9 mouse cellular contexts compared by ENCODE assay signal in genomic region chr1:162276011-162276410, GRCm38 (mm10).
DNase-seq lines count a peak whose midpoint lies in the region; ATAC-seq lines count a peak whose summit lies in the region.
"Had no signal": no experiment of that assay in that cellular context is flagged by ENCODE, and none has a peak within 500 bp of the region (broad histone marks: within the 10 kb centered on the region; RNA-seq: fewer than 3 reads in every experiment).

No protein-coding gene starts in this region.

- no peaks in the 10 kb centered on the region for H3K9me3 ChIP-seq in midbrain, embryonic 14.5 days (ENCODE audit: control insufficient read depth, low read length)
- no peaks in the 10 kb centered on the region for H3K9me3 ChIP-seq in midbrain, embryonic 13.5 days
- no peaks in the 10 kb centered on the region for H3K9me3 ChIP-seq in embryonic facial prominence, embryonic 11.5 days (replicated peaks; ENCODE audit: control insufficient read depth, low read length)
- H3K9me3 ChIP-seq in lung, embryonic 16.5 days (ENCODE audit: control insufficient read depth, low read length) = no peaks in the 10 kb centered on the region
- H3K9me3 ChIP-seq in hindbrain, embryonic 10.5 days = no peaks in the 10 kb centered on the region
- H3K9me3 ChIP-seq: hindbrain, embryonic 15.5 days had no signal

- no peak for ATAC-seq in midbrain, embryonic 14.5 days (ENCODE audit: low FRiP score, low TSS enrichment)
- no peak for ATAC-seq in midbrain, embryonic 13.5 days
- ATAC-seq in embryonic facial prominence, embryonic 11.5 days (replicated peaks; ENCODE audit: insufficient number of reproducible peaks, low FRiP score, low TSS enrichment, low read depth) = no peak
- ATAC-seq in lung, embryonic 16.5 days (ENCODE audit: low read depth) = peak; percentile 73

- no peaks in the 10 kb centered on the region for H3K27me3 ChIP-seq in midbrain, embryonic 14.5 days (ENCODE audit: control insufficient read depth, insufficient read depth, low read length)
- no peaks in the 10 kb centered on the region for H3K27me3 ChIP-seq in midbrain, embryonic 13.5 days
- H3K27me3 ChIP-seq in embryonic facial prominence, embryonic 11.5 days (ENCODE audit: control insufficient read depth, insufficient read depth, low read length) = no peaks in the 10 kb centered on the region
- H3K27me3 ChIP-seq in lung, embryonic 16.5 days (ENCODE audit: control insufficient read depth, insufficient read depth, low read depth, low read length) = no peaks in the 10 kb centered on the region
- H3K27me3 ChIP-seq in hindbrain, embryonic 10.5 days (ENCODE audit: insufficient read depth, poor library complexity, severe bottlenecking) = no peaks in the 10 kb centered on the region
- H3K27me3 ChIP-seq: hindbrain, embryonic 15.5 days had no signal

- DNase-seq in adrenal gland, adult 2 months = peak; percentile 16
- DNase-seq in adrenal gland, adult 18-20 months (ENCODE audit: low spot score in 2 of 2) = no peak
- peak; percentile 55 for DNase-seq in midbrain, embryonic 14.5 days
- DNase-seq in embryonic facial prominence, embryonic 11.5 days (ENCODE audit: low spot score) = peak; percentile 29
- DNase-seq in T-cell, adult 2 months (ENCODE audit: low spot score) = no peak
- DNase-seq in hindbrain, embryonic 10.5 days (ENCODE audit: low spot score) = no peak

- WGBS in midbrain, embryonic 14.5 days = 94% methylated on average over 1 of the region's 1 CpGs
- 100% methylated on average over 1 of the region's 1 CpGs for WGBS in midbrain, embryonic 13.5 days
- 88% methylated on average over 1 of the region's 1 CpGs for WGBS in embryonic facial prominence, embryonic 11.5 days
- 78% methylated on average over 1 of the region's 1 CpGs for WGBS in lung, embryonic 16.5 days
- 90% methylated on average over 1 of the region's 1 CpGs for WGBS in hindbrain, embryonic 10.5 days

- no peaks in the 10 kb centered on the region for H3K4me1 ChIP-seq in midbrain, embryonic 14.5 days (ENCODE audit: control insufficient read depth, insufficient read depth, low read length)
- H3K4me1 ChIP-seq in midbrain, embryonic 13.5 days (replicated peaks) = no peaks in the 10 kb centered on the region
- H3K4me1 ChIP-seq in embryonic facial prominence, embryonic 11.5 days (ENCODE audit: control insufficient read depth, insufficient read depth, low read length) = no peaks in the 10 kb centered on the region
- H3K4me1 ChIP-seq in lung, embryonic 16.5 days (replicated peaks; ENCODE audit: control insufficient read depth, insufficient read depth, low read length) = no peaks in the 10 kb centered on the region
- H3K4me1 ChIP-seq in hindbrain, embryonic 10.5 days (replicated peaks) = no peaks in the 10 kb centered on the region; the same call in 1 of the 2 replicates
- H3K4me1 ChIP-seq: hindbrain, embryonic 15.5 days had no signal

- H3K36me3 ChIP-seq in midbrain, embryonic 14.5 days (ENCODE audit: control insufficient read depth, insufficient read depth, low read length) = no peaks in the 10 kb centered on the region
- no peaks in the 10 kb centered on the region for H3K36me3 ChIP-seq in midbrain, embryonic 13.5 days
- H3K36me3 ChIP-seq in embryonic facial prominence, embryonic 11.5 days (replicated peaks; ENCODE audit: control insufficient read depth, insufficient read depth, low read depth, low read length) = no peaks in the 10 kb centered on the region
- H3K36me3 ChIP-seq in lung, embryonic 16.5 days (ENCODE audit: control insufficient read depth, insufficient read depth, low read length) = no peaks in the 10 kb centered on the region
- H3K36me3 ChIP-seq in hindbrain, embryonic 10.5 days = no peaks in the 10 kb centered on the region
- H3K36me3 ChIP-seq: hindbrain, embryonic 15.5 days had no signal

- no peak overlapping the region for H3K9ac ChIP-seq in midbrain, embryonic 14.5 days (replicated peaks; ENCODE audit: low read length)
- no peak overlapping the region for H3K9ac ChIP-seq in midbrain, embryonic 13.5 days (replicated peaks)
- no peak overlapping the region for H3K9ac ChIP-seq in embryonic facial prominence, embryonic 11.5 days (replicated peaks; ENCODE audit: low read length)
- H3K9ac ChIP-seq in lung, embryonic 16.5 days (ENCODE audit: low read length) = no peak overlapping the region
- H3K9ac ChIP-seq: hindbrain, embryonic 15.5 days had no signal

- H3K4me3 ChIP-seq in midbrain, embryonic 14.5 days (replicated peaks; ENCODE audit: low read depth, low read length) = no peak overlapping the region
- no peak overlapping the region for H3K4me3 ChIP-seq in midbrain, embryonic 13.5 days (replicated peaks)
- no peak overlapping the region for H3K4me3 ChIP-seq in embryonic facial prominence, embryonic 11.5 days (ENCODE audit: low read depth, low read length)
- no peak overlapping the region for H3K4me3 ChIP-seq in lung, embryonic 16.5 days (ENCODE audit: low read length)
- no peak overlapping the region for H3K4me3 ChIP-seq in hindbrain, embryonic 10.5 days
- H3K4me3 ChIP-seq: hindbrain, embryonic 15.5 days had no signal

- H3K4me2 ChIP-seq in midbrain, embryonic 14.5 days (ENCODE audit: low read length) = no peak overlapping the region
- no peak overlapping the region for H3K4me2 ChIP-seq in midbrain, embryonic 13.5 days (replicated peaks)
- H3K4me2 ChIP-seq in embryonic facial prominence, embryonic 11.5 days (ENCODE audit: low read depth, low read length) = no peak overlapping the region
- no peak overlapping the region for H3K4me2 ChIP-seq in lung, embryonic 16.5 days (ENCODE audit: low read depth, low read length)
- H3K4me2 ChIP-seq: hindbrain, embryonic 15.5 days had no signal

- H3K27ac ChIP-seq in midbrain, embryonic 14.5 days (replicated peaks; ENCODE audit: low read depth, low read length) = no peak overlapping the region
- H3K27ac ChIP-seq in midbrain, embryonic 13.5 days = no peak overlapping the region
- H3K27ac ChIP-seq in embryonic facial prominence, embryonic 11.5 days (replicated peaks; ENCODE audit: low read depth, low read length) = no peak overlapping the region
- no peak overlapping the region for H3K27ac ChIP-seq in lung, embryonic 16.5 days (ENCODE audit: low read length)
- no peak overlapping the region for H3K27ac ChIP-seq in hindbrain, embryonic 10.5 days
- H3K27ac ChIP-seq: hindbrain, embryonic 15.5 days had no signal

Comparison
In these comparisons a context has a peak if more than half of its experiments do, and no peak if none do; other contexts are left out.
1. DNase-seq: peak in adrenal gland, adult 2 months (single experiment), midbrain, embryonic 14.5 days (single experiment) and embryonic facial prominence, embryonic 11.5 days (single experiment); none in adrenal gland, adult 18-20 months (0 of 2), T-cell, adult 2 months (single experiment) and hindbrain, embryonic 10.5 days (single experiment).